Mouse (Mus musculus) stomach, embryonic 14.5 days (tissue): ENCODE data around the gene Gm20388. TPM values are rescaled to one million over a fixed set of nuclear protein-coding genes. Genes with fewer than 3 reads are reported as not detected.

Experiments
- ATAC-seq: fragments of 200-750 bp; cut with Nextera tagmentation; 2 replicates; pipeline ENCODE4 v1.8.0; 2017; ENCODE audit warnings: low read depth, moderate TSS enrichment; ENCODE audit not compliant: insufficient number of reproducible peaks, insufficient read depth, low FRiP score
- H3K27ac ChIP-seq: fragments of 300-500 bp; sonication (generic); 2 replicates; pipeline ENCODE4 v1.5.1; 2014; ENCODE audit warnings: mild to moderate bottlenecking, low read length, moderate library complexity, mixed read lengths
- H3K27me3 ChIP-seq: fragments of 300-500 bp; sonication (generic); 2 replicates; pipeline ENCODE4 v1.6.1; 2014; ENCODE audit warnings: low read length, control low read depth, mixed read lengths; ENCODE audit not compliant: control insufficient read depth, insufficient read depth
- H3K36me3 ChIP-seq: fragments of 300-500 bp; sonication (generic); 2 replicates; pipeline ENCODE4 v1.6.1; 2014; ENCODE audit warnings: mild to moderate bottlenecking, control low read depth, low read length, moderate library complexity, mixed read lengths; ENCODE audit not compliant: control insufficient read depth, insufficient read depth
- H3K4me1 ChIP-seq: fragments of 300-500 bp; sonication (generic); 2 replicates; pipeline ENCODE4 v1.6.1; 2014; ENCODE audit warnings: low read length, control low read depth, mixed read lengths; ENCODE audit not compliant: control insufficient read depth, insufficient read depth
- H3K4me2 ChIP-seq: fragments of 300-500 bp; sonication (generic); replicated peaks from 2 replicates; pipeline ENCODE4 v1.6.1; 2014; ENCODE audit warnings: low read depth, low read length, control low read depth
- H3K4me3 ChIP-seq: fragments of 300-500 bp; sonication (generic); 2 replicates; pipeline ENCODE4 v1.5.1; 2014; ENCODE audit warnings: low read depth, low read length, control low read depth
- H3K9ac ChIP-seq: fragments of 300-500 bp; sonication (generic); replicated peaks from 2 replicates; pipeline ENCODE4 v1.6.1; 2014; ENCODE audit warnings: low read depth, mild to moderate bottlenecking, control low read depth, low read length, moderate library complexity, mixed read lengths
- H3K9me3 ChIP-seq: fragments of 300-500 bp; sonication (generic); 2 replicates; pipeline ENCODE4 v1.6.1; 2016; ENCODE audit warnings: low read depth, low read length, control low read depth; ENCODE audit not compliant: control insufficient read depth
- WGBS: fragments of 180-500 bp; shearing (Covaris S2); extraction: QIAGEN DNeasy Blood & Tissue Kit; methylation state at CpG from one replicate; pipeline ENCODE4 v1.1.7; 2014; 5-methylcytosine and 5-hydroxymethylcytosine counted together
- polyA plus RNA-seq: library from polyadenylated mRNA; unstranded; fragments of >200 nt; fragmentation: Nextera tagmentation; extraction: Ambion mirVana; gene quantifications from 2 replicates; pipeline ENCODE4 v1.2.1, GENCODE M21; 2014

The Gm20388 gene
- polyA plus RNA-seq, 1 experiment from 2014 or later, result 11.4 TPM

DNA sequence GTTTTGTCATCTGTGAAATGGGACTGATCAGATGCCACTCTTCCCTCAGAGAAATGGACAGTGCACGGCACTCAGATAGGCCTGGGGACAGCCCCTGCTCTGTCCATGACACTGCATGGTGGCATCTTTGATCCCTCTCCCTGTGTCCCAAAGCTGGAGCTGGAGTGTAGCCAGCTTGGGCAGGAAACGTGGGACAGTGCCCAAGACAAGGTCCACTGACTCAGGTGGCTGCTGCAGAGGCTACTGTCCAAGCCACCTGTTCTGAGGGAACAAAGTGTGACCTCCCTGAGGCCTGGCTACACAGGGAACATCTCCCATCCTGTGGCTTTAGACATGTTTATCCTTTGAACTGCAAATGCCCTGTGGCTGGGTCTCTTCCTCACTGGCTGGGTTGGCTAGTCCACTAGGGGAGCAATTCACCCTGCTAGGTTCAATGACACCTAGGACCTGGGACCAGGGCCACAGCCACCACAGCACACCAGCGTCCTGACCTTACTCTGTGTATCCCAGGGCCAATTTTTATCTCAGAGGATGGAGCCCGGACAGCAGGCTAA is 271.3 kb downstream of the Gm20388 start:
- Histone ChIP-seq H3K4me3 (no peak overlapping the region), H3K4me1 (peaks cover 51% of the 10 kb centered on the region), H3K36me3 (no peaks in the 10 kb centered on the region), H3K9me3 (no peaks in the 10 kb centered on the region), H3K27me3 (no peaks in the 10 kb centered on the region), H3K9ac (no peak overlapping the region), H3K27ac (no peak overlapping the region), H3K4me2 (no peak overlapping the region)
- WGBS, result 81% methylated on average over 4 of the region's 4 CpGs
- no peak for ATAC-seq

DNA sequence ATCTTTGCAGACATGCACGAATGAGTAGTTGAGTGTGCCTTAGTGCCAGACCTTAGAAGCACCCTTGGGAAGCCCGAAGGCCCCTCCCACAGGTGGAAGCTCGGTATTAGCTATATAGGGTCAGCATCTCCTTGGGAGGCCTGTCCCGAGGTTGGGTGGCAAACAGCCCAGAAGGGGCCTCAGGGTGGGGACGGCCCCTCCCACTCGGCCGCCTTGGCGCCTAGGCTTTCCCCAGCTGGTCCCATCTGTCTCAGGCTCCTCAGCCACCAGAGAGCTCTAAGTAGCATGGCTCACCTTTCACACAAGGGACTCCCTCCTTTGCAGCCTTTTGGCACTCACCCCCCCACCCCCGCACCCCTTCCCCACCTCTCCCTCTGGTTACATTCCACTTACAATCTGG is 273.7 kb downstream of the Gm20388 start:
- H3K36me3 ChIP-seq, result no peaks in the 10 kb centered on the region
- H3K27ac ChIP-seq, result peak overlapping the region; percentile 89; the same call in 1 of the 2 replicates
- peaks cover 34% of the 10 kb centered on the region for H3K4me1 ChIP-seq
- H3K9me3 ChIP-seq, result no peaks in the 10 kb centered on the region
- no peak overlapping the region for H3K9ac ChIP-seq
- H3K4me3 ChIP-seq, result no peak overlapping the region
- H3K4me2 ChIP-seq, result no peak overlapping the region
- peak; percentile 65 for ATAC-seq
- no peaks in the 10 kb centered on the region for H3K27me3 ChIP-seq
- WGBS, result 16% methylated on average over 9 of the region's 9 CpGs

GRCm38 (mm10) chr8:120184850-120185792 is 274.5 kb downstream of the Gm20388 start:
- H3K4me3 ChIP-seq, result no peak overlapping the region
- peak; percentile 20; the same call in 1 of the 2 replicates for ATAC-seq
- no peaks in the 10 kb centered on the region for H3K36me3 ChIP-seq
- peak overlapping the region; percentile 89 for H3K27ac ChIP-seq
- H3K9me3 ChIP-seq, result no peaks in the 10 kb centered on the region
- peaks cover 35% of the 10 kb centered on the region for H3K4me1 ChIP-seq
- peak overlapping the region; percentile 15; the same call in 1 of the 2 replicates for H3K4me2 ChIP-seq
- no peak overlapping the region for H3K9ac ChIP-seq
- H3K27me3 ChIP-seq, result no peaks in the 10 kb centered on the region
- WGBS, result 15% methylated on average over 17 of the region's 17 CpGs

- H3K4me1 ChIP-seq, result peaks cover 39% of the 10 kb centered on the region
- no peak overlapping the region for H3K4me3 ChIP-seq
- no peaks in the 10 kb centered on the region for H3K36me3 ChIP-seq
- no peaks in the 10 kb centered on the region for H3K27me3 ChIP-seq
- H3K9me3 ChIP-seq, result no peaks in the 10 kb centered on the region
- peak overlapping the region; percentile 29; the same call in 1 of the 2 replicates for H3K27ac ChIP-seq
- ATAC-seq, result no peak
- no peak overlapping the region for H3K9ac ChIP-seq
- H3K4me2 ChIP-seq, result no peak overlapping the region
- 58% methylated on average over 8 of the region's 8 CpGs for WGBS
Observed at GRCm38 (mm10) chr8:120186454-120186853, 275.8 kb downstream of the Gm20388 start.

- Histone ChIP-seq H3K4me2 (no peak overlapping the region), H3K4me3 (no peak overlapping the region), H3K4me1 (peaks cover 42% of the 10 kb centered on the region), H3K27me3 (no peaks in the 10 kb centered on the region), H3K36me3 (no peaks in the 10 kb centered on the region), H3K9me3 (no peaks in the 10 kb centered on the region), H3K9ac (no peak overlapping the region), H3K27ac (no peak overlapping the region)
- 83% methylated on average over 6 of the region's 6 CpGs for WGBS
- no peak for ATAC-seq
Observed at GRCm38 (mm10) chr8:120188510-120188909, 277.9 kb downstream of the Gm20388 start.

DNA sequence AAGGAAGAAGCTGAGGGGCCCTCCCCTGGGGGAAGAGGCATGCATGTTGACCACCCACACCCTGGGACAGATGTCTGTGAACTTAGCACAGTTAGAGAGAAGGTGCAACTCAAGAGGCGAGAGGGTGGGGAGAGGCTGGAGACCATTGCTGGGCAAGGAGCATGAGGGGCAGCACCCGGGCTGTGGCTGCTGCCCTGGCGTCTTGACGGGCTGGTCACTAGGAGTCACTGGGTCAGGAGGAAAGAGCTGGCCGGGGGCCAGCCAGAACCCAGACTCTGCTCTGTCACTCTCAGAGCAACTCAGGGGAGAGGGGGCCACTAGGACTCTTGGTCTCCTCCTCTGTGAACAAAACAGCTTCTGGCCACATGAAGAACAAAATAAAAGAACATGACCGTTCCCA is 278.8 kb downstream of the Gm20388 start:
- H3K9ac ChIP-seq, result no peak overlapping the region
- ATAC-seq, result no peak
- H3K9me3 ChIP-seq, result no peaks in the 10 kb centered on the region
- no peak overlapping the region for H3K4me3 ChIP-seq
- 77% methylated on average over 6 of the region's 6 CpGs for WGBS
- no peaks in the 10 kb centered on the region for H3K27me3 ChIP-seq
- H3K27ac ChIP-seq, result no peak overlapping the region
- no peaks in the 10 kb centered on the region for H3K36me3 ChIP-seq
- no peak overlapping the region for H3K4me2 ChIP-seq
- peaks cover 36% of the 10 kb centered on the region for H3K4me1 ChIP-seq

- Histone ChIP-seq H3K4me3 (no peak overlapping the region), H3K9ac (no peak overlapping the region), H3K27ac (peak overlapping the region; percentile 87), H3K9me3 (no peaks in the 10 kb centered on the region), H3K36me3 (no peaks in the 10 kb centered on the region), H3K4me2 (no peak overlapping the region), H3K4me1 (peaks cover 29% of the 10 kb centered on the region), H3K27me3 (no peaks in the 10 kb centered on the region)
- ATAC-seq, result no peak
- 79% methylated on average over 17 of the region's 17 CpGs for WGBS
Observed at GRCm38 (mm10) chr8:120190107-120190809, 279.6 kb downstream of the Gm20388 start.

GRCm38 (mm10) chr8:120190810-120191413 is 280.3 kb downstream of the Gm20388 start:
- Histone ChIP-seq H3K9me3 (no peaks in the 10 kb centered on the region), H3K27me3 (no peaks in the 10 kb centered on the region), H3K36me3 (no peaks in the 10 kb centered on the region), H3K9ac (no peak overlapping the region), H3K4me2 (peak overlapping the region; percentile 26), H3K4me1 (peaks cover 23% of the 10 kb centered on the region), H3K4me3 (no peak overlapping the region), H3K27ac (peak overlapping the region; percentile 87)
- WGBS, result 20% methylated on average over 20 of the region's 20 CpGs
- peak; percentile 87 for ATAC-seq
